Mouse (Mus musculus) midbrain, embryonic 14.5 days (tissue): ENCODE data around the gene Zmynd11. TPM values are rescaled to one million over a fixed set of nuclear protein-coding genes. Genes with fewer than 3 reads are reported as not detected.
A peak's percentile ranks its signal among the peaks of the same experiment; 100 is the strongest.

ENCODE experiments used
- ATAC-seq: fragments of 200-750 bp; cut with Nextera tagmentation; 2 replicates; pipeline ENCODE4 v1.8.0; 2017; ENCODE audit warnings: moderate number of reproducible peaks, moderate library complexity; ENCODE audit not compliant: low FRiP score, low TSS enrichment
- DNase-seq: peaks from one replicate; pipeline ENCODE4 v3.0.0-alpha.2; 2015
- H3K27ac ChIP-seq: fragments of 300-500 bp; sonication (generic); replicated peaks from 2 replicates; pipeline ENCODE4 v1.5.1; 2014; ENCODE audit warnings: mild to moderate bottlenecking, low read depth, low read length, moderate library complexity
- H3K27me3 ChIP-seq: fragments of 300-500 bp; sonication (generic); 2 replicates; pipeline ENCODE4 v1.6.1; 2014; ENCODE audit warnings: low read length, control low read depth, mixed read lengths; ENCODE audit not compliant: control insufficient read depth, insufficient read depth
- H3K36me3 ChIP-seq: fragments of 300-500 bp; sonication (generic); 2 replicates; pipeline ENCODE4 v1.6.1; 2014; ENCODE audit warnings: low read length, control low read depth; ENCODE audit not compliant: control insufficient read depth, insufficient read depth
- H3K4me1 ChIP-seq: fragments of 300-500 bp; sonication (generic); 2 replicates; pipeline ENCODE4 v1.6.1; 2014; ENCODE audit warnings: mild to moderate bottlenecking, antibody characterized with exemption, low read length, control low read depth; ENCODE audit not compliant: control insufficient read depth, insufficient read depth
- H3K4me2 ChIP-seq: fragments of 300-500 bp; sonication (generic); 2 replicates; pipeline ENCODE4 v1.6.1; 2014; ENCODE audit warnings: mild to moderate bottlenecking, low read length, moderate library complexity
- H3K4me3 ChIP-seq: fragments of 300-500 bp; sonication (generic); replicated peaks from 2 replicates; pipeline ENCODE4 v1.5.1; 2014; ENCODE audit warnings: low read depth, low read length
- H3K9ac ChIP-seq: fragments of 300-500 bp; sonication (generic); replicated peaks from 2 replicates; pipeline ENCODE4 v1.6.1; 2014; ENCODE audit warnings: mild to moderate bottlenecking, low read length, moderate library complexity
- H3K9me3 ChIP-seq: fragments of 300-500 bp; sonication (generic); 2 replicates; pipeline ENCODE4 v1.6.1; 2016; ENCODE audit warnings: low read length, control low read depth, mixed read lengths; ENCODE audit not compliant: control insufficient read depth
- WGBS: fragments of 180-500 bp; shearing (Covaris S2); extraction: QIAGEN DNeasy Blood & Tissue Kit; methylation state at CpG from one replicate; pipeline ENCODE4 v1.1.7; 2014; 5-methylcytosine and 5-hydroxymethylcytosine counted together
- polyA plus RNA-seq: library from polyadenylated mRNA; unstranded; fragments of >200 nt; fragmentation: Nextera tagmentation; extraction: Ambion mirVana; gene quantifications from 2 replicates; pipeline ENCODE4 v1.2.1, GENCODE M21; 2014

Zmynd11 gene
- polyA plus RNA-seq, 1 experiment from 2014 or later: 198 TPM

DNA sequence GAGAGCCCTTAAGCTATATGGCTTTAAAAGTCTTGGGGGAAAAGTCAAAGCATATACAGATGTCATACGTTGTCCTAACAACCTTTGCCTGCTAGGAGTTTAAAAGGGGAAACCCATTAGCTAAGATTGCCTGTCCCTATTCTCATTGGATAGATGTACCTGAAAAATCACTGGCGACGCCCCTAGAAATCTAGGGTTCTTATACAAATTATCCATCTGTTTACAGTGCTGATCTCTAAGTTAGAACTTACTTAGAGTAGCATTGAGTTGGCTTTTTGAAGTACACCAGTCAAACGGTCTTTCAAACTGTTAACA lies 364 bp upstream of the Zmynd11 start:
- Histone ChIP-seq H3K27ac (peak overlapping the region; percentile 99), H3K9ac (peak overlapping the region; percentile 99), H3K4me1 (peaks cover 33% of the 10 kb centered on the region), H3K27me3 (no peaks in the 10 kb centered on the region), H3K36me3 (no peaks in the 10 kb centered on the region), H3K4me2 (peak overlapping the region; percentile 78), H3K9me3 (no peaks in the 10 kb centered on the region), H3K4me3 (peak overlapping the region; percentile 95)
- WGBS: 5% methylated on average over 4 of the region's 4 CpGs
- DNase-seq (peak; percentile 47), ATAC-seq (no peak)

GRCm38 (mm10) chr13:9763828-9764645 lies 1.1 kb downstream of the Zmynd11 start:
- peak overlapping the region; percentile 95 for H3K4me3 ChIP-seq
- peak overlapping the region; percentile 99 for H3K9ac ChIP-seq
- H3K4me2 ChIP-seq: peak overlapping the region; percentile 78
- peak; percentile 87 for DNase-seq
- H3K36me3 ChIP-seq: no peaks in the 10 kb centered on the region
- peaks cover 40% of the 10 kb centered on the region for H3K4me1 ChIP-seq
- peak overlapping the region; percentile 99 for H3K27ac ChIP-seq
- WGBS: under 1% methylated on average over 77 of the region's 111 CpGs
- ATAC-seq: peak; percentile 77
- H3K9me3 ChIP-seq: no peaks in the 10 kb centered on the region
- no peaks in the 10 kb centered on the region for H3K27me3 ChIP-seq

DNA sequence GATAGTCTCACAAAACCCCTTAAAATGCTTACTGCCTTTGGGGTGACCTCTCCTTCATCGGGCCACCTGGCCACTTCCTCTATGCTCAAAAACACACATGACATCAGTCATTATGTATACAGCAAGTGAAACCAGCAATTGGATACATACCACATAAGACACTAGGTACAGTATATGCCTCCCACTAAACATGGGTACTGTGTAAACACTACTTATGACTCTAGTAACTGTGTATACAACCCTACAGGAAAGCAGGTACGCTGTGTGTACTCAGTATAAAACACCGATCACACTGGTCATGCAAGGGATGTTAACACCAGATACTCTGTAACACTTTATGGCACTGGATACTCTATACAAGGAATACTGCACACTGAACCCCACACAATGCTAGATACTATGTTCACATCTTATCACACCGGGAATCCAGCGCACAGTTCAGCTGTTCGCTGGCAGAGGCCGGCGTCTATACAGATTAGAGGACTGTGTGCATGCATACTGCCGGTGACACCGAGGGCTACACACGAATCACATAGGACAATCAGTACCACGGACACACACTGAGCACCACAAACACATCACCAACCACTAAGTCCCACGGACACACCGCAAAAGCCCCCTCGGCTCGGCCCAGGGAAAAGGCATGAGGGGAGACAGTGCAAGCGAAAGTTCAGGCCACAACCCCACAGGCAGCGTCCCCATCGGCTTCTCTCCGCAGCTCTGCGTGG lies 1.9 kb downstream of the Zmynd11 start:
- H3K27ac ChIP-seq: peak overlapping the region; percentile 99
- H3K4me1 ChIP-seq: peaks cover 40% of the 10 kb centered on the region
- peak; percentile 33 for ATAC-seq
- H3K27me3 ChIP-seq: no peaks in the 10 kb centered on the region
- H3K36me3 ChIP-seq: no peaks in the 10 kb centered on the region
- no peaks in the 10 kb centered on the region for H3K9me3 ChIP-seq
- peak overlapping the region; percentile 78 for H3K4me2 ChIP-seq
- peak overlapping the region; percentile 95 for H3K4me3 ChIP-seq
- WGBS: 3% methylated on average over 21 of the region's 21 CpGs
- DNase-seq: peak; percentile 62
- H3K9ac ChIP-seq: peak overlapping the region; percentile 99

GRCm38 (mm10) chr13:9760057-9760456 lies 5.1 kb downstream of the Zmynd11 start:
- 4% methylated on average over 6 of the region's 6 CpGs for WGBS
- Histone ChIP-seq H3K36me3 (no peaks in the 10 kb centered on the region), H3K4me3 (no peak overlapping the region), H3K9ac (no peak overlapping the region), H3K4me1 (peaks cover 35% of the 10 kb centered on the region), H3K9me3 (no peaks in the 10 kb centered on the region), H3K27me3 (no peaks in the 10 kb centered on the region), H3K4me2 (0 out of 2 replicates have a peak overlapping the region, but pooled peaks have one; percentile 6), H3K27ac (no peak overlapping the region)
- ATAC-seq: no peak
- peak; percentile 39 for DNase-seq

- H3K27ac ChIP-seq: 0 out of 2 replicates have a peak overlapping the region, but pooled peaks have one; percentile 1
- ATAC-seq (no peak), DNase-seq (peak; percentile 43)
- H3K4me2 ChIP-seq: no peak overlapping the region
- 40% methylated on average over 9 of the region's 9 CpGs for WGBS
- H3K36me3 ChIP-seq: no peaks in the 10 kb centered on the region
- peaks cover 38% of the 10 kb centered on the region for H3K4me1 ChIP-seq
- H3K4me3 ChIP-seq: no peak overlapping the region
- H3K9me3 ChIP-seq: no peaks in the 10 kb centered on the region
- no peaks in the 10 kb centered on the region for H3K27me3 ChIP-seq
- no peak overlapping the region for H3K9ac ChIP-seq
These were observed 7.2 kb downstream of the Zmynd11 start for GRCm38 (mm10) chr13:9757842-9758491.

DNA sequence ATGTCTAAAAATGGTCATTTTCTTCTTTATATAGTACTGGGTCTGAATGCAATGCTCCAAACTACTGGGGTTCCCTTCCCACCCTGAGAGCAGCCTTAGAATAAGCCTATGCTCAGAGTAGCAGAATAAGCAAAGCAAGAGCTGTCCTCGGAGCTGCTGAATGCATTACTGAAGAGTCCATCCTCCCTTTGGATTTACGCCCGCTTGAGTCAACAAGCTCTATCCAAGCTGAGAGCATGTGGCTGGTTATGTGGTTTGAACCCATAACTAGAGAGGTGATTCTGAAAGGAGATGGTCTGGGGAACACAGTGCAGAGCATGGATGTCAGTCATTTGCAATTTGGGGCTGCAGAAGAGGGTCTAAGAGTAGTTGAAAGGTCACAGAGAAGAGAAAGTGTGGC lies 11.4 kb downstream of the Zmynd11 start:
- H3K9me3 ChIP-seq: no peaks in the 10 kb centered on the region
- WGBS: 33% methylated on average over 3 of the region's 3 CpGs
- H3K27me3 ChIP-seq: no peaks in the 10 kb centered on the region
- 0 out of 2 replicates have a peak overlapping the region, but pooled peaks have one; percentile 8 for H3K27ac ChIP-seq
- H3K36me3 ChIP-seq: no peaks in the 10 kb centered on the region
- H3K4me2 ChIP-seq: 0 out of 2 replicates have a peak overlapping the region, but pooled peaks have one; percentile 3
- H3K4me3 ChIP-seq: no peak overlapping the region
- ATAC-seq (no peak; the same call in 1 of the 2 replicates), DNase-seq (peak; percentile 22)
- no peak overlapping the region for H3K9ac ChIP-seq
- H3K4me1 ChIP-seq: peaks cover 10% of the 10 kb centered on the region

DNA sequence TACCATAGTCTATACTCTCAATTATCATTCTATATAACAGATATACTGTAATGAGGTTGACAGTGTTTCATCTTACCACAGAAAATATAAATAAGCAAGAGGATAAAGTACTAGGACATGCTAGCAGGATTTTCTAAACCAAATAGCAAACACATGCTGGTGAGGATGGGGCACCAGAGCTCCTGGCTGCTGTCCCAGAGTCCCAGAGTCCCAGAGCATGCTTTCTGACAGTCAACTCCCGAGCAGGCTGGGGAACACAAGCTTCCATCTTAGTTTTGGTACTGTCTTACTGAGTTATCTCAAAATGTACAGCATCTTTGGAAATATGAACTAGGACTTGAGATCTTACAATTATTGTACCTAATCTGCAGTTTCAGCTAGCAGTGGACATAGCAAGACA lies 14.8 kb downstream of the Zmynd11 start:
- 30% methylated on average over 1 of the region's 1 CpGs for WGBS
- Histone ChIP-seq H3K4me1 (peaks cover 6% of the 10 kb centered on the region; the same call in 1 of the 2 replicates), H3K27me3 (no peaks in the 10 kb centered on the region), H3K9me3 (no peaks in the 10 kb centered on the region), H3K9ac (no peak overlapping the region), H3K27ac (no peak overlapping the region), H3K4me3 (no peak overlapping the region), H3K4me2 (no peak overlapping the region), H3K36me3 (no peaks in the 10 kb centered on the region)
- ATAC-seq (no peak), DNase-seq (peak; percentile 44)

- ATAC-seq: no peak
- no peaks in the 10 kb centered on the region for H3K27me3 ChIP-seq
- WGBS: 90% methylated on average over 4 of the region's 4 CpGs
- DNase-seq: no peak
- H3K4me2 ChIP-seq: no peak overlapping the region
- no peaks in the 10 kb centered on the region for H3K36me3 ChIP-seq
- no peak overlapping the region for H3K4me3 ChIP-seq
- H3K9ac ChIP-seq: no peak overlapping the region
- H3K4me1 ChIP-seq: peaks cover 6% of the 10 kb centered on the region; the same call in 1 of the 2 replicates
- no peaks in the 10 kb centered on the region for H3K9me3 ChIP-seq
- H3K27ac ChIP-seq: no peak overlapping the region
These were observed 15.3 kb downstream of the Zmynd11 start for GRCm38 (mm10) chr13:9749796-9750195.
